Mouse (Mus musculus) MN1 (cell line): ENCODE results near the gene Myo1b.
"Not testable (repeated sequence)": the region's sequence is repeated elsewhere in the genome, so short reads cannot be mapped to it uniquely, and the experiment has no call there.

Experiments
- DNase-seq: peaks from one replicate; pipeline ENCODE4 v3.0.0-alpha.2; 2016; ENCODE audit warnings: low spot score

The Myo1b gene

DNA sequence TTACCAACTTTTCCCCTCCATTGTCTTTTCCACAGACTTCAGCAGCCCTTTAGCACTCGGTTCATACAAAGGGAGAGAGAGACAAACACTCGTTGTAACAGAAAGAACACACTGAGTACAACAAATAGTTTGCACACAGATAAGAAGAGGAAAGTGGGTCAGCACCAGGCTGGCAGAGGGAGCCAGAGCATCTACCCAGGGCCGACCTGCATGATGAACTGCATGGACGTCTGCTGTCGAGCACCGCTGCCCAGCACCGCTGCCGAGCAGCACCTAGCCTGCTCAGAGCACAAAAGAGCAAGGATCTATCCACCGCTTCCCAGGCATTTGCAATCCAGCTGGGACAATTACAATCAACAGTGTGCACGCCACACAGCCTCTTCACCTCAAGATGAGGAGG is 19.9 kb downstream of the Myo1b start:
- DNase-seq: no peak

DNA sequence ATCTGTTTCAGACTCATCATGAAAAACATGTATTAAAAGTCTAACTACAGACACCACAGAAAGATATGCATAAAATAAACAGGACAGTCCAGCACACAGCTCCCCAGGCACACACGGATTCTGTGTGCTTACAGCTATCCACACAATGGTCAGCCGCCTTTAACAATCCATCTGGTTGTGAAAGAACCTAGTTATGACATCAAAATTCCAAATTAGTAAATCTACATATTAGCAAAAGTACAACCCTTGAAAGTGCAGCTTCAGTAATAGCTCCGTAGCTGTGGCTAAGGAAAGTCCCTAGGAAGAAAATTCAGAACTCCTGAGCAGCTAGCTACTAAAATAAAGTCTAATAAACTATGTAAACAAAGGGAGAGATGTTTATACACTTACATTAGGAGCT is 21.1 kb downstream of the Myo1b start:
- no peak for DNase-seq

DNA sequence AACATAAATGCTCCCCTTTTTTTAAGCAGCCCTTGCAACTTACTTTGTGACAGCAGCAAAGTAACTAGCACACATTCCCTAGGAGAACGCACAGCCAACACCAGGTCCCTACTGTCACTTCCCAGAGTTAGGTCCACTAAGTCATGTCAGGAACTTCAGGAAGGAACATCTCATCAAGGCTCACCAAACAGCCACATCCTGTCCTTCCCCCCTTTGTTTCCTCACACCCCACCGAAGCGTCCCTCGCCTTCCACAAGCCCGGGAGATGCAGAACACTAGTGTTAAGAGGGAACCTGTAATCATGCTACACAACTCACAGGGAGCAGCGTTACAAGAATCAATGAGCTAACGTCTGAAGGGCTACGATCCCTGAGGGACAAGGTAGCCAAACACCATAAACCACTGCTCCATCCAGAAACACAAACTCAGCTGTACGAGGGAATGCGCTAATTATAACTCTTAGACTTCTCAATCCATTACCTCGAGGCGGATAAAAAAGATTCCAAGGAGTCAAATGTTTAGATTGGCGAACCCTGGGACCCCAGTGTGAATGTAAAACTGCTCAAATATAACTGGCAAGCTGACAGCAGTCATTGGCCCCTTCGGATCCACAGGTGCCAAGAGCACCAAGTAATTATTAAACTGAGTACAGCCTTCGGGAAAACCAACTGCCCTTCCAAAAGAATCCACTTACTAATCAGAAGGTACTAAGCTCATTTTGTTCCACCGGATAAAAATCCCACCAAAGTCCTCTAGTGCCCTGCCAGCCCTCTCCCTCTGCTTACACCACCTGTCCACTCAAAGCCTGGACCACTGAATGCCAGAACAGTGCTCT is 22.1 kb downstream of the Myo1b start:
- DNase-seq: no peak

DNA sequence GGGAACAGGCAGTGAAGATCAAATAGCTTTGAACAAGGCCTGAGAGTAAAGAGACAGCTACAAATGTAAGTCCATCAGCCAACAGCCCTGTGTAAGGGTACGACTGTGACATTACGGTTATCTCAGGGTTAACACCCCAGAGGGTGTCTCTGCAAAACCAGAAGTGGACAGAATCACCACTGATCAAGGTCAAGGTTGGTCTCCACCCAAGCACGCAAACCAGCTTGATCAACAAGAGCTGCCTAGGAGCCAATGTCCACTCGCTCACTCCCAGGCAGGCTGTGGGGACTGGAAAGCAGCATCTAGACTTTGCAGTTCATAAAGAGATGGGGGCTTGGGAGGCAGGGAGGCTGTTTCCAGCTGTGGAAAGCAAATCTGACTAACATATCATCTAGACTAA is 23.9 kb downstream of the Myo1b start:
- no peak for DNase-seq

DNA sequence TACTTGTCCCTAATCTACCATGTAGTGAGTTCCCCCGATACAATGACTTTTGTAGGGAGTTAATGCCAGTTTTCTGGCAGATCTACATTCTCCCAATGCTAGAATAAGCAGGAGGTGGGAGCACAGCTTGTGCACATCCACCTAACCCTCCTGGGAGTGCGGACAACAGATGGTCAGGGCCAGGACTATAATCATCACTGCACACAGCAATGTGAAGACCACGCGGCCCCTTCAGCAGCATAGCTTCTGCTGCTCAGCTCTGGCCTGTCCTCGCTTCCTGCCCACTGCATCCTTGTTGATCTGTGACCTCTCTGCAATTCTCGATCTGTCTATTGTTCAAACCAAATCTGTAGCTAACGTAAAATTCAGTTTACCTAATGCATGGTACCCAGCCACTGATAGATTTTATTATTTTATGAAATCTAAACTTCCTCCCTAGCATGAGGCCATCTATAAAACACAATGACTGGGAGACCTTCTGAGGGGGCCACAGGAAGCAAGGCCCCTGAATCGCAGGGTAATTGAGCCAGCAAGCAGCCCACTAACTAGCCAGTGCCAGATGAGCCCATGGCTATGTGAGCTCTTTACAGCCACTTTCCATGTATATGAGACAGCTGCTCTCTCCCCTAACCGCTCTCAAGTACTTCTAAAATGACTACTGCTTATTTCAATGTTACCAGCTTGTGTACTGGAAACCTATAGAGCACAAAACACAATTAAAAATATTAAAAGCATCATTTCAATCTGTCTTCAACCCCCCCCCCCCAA is 27.6 kb downstream of the Myo1b start:
- no peak for DNase-seq

DNA sequence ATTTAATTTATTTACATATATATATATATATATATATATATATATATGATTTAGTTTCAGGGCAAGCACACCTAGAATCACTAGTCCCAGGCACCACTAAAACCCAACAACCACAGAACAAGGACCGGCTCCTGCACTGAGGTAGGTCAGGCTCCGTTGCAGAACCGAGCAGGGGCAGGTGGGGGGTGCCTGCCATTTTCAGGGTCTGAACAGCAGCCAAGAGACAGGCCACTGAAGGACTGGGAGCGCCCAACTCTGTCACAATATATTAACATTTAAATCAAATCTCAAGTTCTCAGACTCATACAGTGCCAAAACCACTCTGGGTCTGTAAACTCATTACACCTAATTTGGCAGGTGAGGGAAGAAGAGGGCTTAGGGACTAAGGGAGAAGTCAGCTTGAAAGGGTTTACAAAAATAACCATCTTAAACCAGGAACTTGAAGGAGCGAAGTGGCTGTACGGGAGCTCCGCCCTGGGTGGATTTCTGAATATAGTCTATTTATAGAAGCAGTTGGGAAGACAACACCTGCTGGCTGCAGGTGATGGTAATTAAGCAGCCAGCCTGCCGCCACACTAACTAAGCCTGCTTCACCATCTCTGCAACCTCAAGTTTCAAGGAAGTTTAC is 30.4 kb downstream of the Myo1b start:
- DNase-seq: no peak

DNA sequence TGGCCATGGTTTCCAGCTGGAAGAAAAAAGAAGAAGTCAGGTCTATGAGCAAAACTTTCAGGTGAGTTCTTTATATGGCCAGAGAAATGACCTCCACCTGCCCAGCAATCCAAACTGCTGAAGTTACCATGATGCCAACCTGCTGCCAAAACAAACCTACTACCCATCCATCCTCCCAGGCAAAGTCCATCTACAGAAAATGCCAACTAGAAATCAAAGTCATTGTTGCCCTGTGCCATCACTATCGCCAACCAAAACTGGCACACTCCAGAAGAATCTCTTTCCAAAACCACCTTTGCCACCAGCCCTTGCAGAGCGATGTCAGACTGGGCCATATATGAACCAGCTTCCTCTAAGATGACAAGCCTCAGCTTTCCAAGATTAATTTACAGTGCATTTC is 32.7 kb downstream of the Myo1b start:
- DNase-seq: no peak

DNA sequence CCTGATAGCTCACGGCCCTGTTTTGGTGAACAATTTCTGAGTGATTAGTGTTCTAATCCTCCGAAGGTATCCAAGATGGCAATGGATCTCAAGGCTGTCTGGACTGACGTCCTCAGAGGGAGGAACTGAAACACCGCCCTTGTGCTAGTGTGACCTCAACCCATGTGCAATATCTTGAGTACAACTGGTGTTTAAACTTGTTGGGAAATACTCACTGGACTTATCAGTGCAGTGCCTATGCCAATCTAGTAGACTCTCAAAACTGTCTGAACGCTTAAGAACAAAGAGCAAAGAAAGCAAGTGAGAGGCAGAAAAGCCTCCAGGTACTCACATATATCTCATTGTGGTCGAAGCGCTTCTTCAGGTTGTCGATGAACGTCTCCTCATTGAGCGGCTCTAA is 33.1 kb downstream of the Myo1b start:
- no peak for DNase-seq

DNA sequence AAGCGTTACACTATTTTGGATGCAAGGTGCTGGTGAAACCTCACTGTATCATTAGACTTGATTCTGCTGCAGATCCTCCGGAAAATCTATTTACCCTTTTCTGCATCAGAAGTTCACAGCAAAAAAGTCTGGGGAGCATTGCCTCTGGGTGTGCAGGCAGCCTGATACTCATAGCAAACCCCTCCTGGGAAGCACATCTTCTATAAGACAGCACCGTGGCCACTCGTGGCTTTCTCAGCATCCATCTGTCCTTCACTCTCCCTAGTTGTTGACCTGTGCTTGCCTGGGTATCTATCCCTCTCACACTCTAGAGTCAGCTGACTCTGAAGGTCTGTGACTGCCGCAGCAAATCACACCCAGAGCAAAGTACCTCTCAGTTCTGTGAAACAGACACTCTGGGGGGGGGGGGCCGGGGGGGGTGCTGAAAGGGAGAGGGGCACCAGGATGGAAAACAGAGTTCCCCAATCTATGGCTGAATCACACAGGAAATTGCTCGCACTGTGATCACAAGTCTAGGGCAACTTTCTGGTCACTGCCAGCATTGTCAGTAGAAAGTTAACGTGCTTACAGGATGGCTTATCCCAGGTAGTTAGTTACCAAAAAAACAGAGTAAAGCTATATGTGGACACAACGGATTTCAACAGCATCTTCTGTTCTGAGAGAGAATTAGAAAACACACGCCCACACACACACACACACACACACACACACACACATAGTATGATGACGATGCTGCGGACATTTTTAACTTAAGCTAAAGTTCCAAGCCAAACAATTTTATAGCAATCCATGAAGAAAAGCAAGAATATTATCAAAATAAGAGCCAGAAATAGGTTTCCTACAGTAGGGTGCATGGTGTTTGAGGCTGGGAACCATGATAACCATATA is 35.7 kb downstream of the Myo1b start:
- DNase-seq: no peak

DNA sequence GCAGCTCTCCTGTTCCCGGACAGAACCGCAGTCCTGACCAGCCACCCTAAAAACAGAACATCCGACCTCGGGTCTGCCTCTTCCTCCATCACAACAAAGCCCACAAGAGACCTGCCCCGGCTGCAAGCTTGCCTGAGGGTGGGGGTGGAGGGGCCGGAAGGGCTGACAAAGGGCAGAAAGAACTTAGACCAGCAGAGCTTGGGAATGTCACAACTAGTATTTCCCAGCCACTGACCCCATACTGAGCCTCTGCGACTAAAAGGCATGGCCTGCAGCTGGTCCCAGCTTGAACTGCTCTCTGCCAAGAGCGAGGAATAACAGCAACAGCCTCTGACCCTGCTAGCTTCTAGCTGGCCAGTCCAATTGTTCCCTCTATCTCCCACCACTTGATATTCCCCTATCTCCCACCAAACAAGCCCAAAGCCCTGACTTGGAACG is 36.5 kb downstream of the Myo1b start:
- no peak for DNase-seq

DNA sequence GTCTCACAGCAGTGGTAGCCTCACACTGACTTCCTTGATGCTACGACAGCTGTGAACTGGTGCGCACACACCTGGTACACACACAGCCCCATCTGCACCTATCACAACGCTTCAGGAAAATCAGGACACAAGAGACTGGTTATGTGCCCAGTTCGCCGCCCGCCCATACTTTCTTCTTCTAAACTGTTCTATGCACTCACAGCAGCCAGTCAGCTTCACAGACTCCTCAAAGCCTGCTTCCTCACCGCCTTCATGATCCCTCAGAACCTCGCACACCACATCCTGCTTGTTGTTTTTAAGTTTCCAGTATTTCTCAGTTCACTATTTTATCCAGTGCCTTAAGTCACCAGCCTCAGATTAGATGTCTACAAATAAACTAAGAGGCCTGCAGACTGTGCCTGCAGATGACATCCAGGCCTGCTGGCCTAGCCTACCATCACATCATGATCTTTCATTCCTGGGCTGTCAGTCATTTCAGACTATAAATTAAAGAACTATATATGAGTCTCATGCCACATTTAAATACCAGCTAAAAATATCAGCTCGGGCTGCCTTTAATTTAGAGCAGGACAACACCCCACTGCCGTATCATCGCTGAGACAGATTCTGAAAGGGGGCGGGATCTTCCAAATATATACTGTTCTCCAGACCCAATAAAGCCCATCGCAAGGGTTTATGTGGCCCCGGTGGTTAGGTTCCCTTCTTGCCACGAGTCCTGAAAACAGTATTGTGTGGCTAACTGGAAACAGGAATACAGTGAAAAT is 40.2 kb downstream of the Myo1b start:
- DNase-seq: no peak

DNA sequence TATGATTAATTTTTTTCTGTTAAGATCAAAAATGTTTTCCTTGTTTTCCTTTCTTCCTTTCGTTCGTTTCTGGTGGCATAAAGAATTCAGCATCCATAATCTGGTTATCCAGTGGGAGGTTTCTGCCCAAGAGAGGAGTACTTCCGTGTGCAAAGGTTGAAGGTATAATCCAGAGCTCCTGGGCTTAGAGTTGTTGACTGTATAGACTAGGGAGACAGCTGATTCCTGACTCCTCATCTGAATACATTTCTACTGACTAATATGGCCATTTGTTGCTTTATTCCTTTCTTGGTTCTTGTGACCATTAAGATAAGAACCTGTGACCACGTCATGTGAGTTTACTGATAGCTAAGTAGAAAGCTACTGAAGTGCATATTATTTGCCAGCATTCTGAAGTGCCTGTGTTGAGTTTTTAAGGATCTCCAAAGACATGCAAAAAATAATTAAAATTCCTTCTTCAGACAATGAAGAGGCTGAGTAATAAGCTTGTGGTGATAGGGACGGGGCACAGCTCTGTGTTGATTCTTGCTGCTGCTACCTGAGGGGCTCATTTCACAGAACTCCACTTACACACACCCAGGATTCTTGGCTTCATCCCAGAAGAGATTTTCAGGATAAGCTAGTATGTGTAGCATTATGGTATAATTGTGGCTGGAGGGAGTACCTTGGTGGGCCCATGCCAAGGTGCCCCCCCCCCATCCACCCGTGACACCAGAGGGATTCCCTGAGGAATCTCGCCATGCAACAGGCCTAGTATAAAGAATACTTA is 43.2 kb downstream of the Myo1b start:
- no peak for DNase-seq

DNA sequence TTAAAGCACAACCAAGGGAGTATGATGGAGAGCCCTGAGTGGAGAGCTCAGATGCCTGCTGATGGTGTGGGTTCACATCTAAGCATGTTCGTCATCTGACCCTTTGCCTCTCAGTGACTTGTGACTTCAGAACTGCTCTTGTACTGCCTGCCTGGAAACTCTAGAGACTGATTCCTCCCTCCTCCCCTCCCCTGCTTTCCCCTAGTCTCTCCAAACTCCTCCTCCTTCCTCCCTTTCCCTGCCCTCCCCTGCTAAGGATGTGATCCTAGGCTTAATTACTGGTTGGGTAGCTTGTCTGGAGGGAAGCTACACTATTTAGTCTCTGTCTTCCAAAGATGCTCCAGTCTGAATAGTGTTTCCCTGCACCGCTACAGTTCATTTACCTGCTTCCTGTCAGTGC is 44.6 kb downstream of the Myo1b start:
- DNase-seq: not testable (repeated sequence)

DNA sequence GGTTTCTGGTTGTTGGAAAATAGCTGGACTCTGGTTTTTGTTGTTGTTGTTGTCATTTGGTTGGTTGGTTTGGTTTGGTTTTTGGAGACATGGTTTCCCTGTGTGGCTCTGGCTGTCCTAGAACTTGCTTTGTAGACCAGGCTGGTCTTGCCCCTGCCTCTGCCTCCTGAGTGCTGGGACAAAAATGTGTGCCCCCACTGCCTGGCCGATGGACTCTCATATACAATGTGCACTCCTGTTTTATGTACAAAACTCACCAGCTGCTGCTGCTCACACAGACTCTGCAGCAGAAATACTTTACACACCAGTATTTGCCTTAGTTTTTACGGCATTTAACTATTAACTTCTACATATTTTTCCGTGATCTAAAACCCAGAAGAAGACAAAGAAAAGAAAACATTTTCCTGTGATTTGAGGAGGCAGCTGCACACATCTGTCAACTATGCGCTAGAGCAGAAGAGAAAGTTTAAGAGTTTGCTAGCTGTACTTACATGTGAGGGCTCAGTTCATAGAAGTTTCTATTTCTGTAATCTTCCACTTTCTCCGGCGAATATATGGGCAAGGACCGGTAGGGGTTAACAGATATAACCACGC is 52.9 kb downstream of the Myo1b start:
- DNase-seq: no peak

DNA sequence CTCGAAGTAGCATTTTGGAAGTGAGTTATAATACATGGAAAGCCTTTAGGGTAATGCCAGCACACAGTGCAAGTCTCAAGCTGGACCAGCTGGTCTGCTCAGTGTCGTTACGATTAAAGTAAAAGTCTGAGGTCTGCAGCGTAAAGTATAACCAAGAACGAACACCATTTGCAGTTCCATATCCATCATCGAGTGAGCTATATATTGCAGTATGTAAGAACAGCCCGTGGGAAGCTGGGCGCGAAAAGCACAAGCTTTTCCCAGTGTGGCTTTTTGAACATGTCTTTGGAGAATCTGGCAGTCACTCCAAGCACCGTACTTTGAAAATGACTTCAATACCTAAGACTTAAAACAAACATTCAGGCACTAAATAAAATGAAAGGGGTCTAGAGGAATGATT is 55.0 kb downstream of the Myo1b start:
- no peak for DNase-seq

DNA sequence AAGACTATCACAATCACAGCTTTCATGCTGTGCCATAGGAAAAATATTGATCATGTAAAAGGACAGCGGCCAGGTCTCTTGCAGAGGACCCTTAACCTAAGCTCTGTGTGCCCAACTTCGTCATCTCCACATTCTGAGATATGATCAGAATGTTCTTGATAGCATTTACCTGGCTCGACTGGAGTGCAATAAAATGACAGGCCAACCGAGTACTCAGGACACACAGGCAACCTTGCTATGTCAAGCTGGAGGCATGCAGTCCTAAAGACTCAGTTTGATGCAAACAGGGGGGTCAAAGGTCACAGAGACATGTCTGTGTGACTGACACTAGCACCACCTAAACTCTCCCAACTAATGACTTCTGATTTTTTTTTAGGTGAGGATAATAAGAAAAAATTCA is 58.9 kb downstream of the Myo1b start:
- DNase-seq: no peak

DNA sequence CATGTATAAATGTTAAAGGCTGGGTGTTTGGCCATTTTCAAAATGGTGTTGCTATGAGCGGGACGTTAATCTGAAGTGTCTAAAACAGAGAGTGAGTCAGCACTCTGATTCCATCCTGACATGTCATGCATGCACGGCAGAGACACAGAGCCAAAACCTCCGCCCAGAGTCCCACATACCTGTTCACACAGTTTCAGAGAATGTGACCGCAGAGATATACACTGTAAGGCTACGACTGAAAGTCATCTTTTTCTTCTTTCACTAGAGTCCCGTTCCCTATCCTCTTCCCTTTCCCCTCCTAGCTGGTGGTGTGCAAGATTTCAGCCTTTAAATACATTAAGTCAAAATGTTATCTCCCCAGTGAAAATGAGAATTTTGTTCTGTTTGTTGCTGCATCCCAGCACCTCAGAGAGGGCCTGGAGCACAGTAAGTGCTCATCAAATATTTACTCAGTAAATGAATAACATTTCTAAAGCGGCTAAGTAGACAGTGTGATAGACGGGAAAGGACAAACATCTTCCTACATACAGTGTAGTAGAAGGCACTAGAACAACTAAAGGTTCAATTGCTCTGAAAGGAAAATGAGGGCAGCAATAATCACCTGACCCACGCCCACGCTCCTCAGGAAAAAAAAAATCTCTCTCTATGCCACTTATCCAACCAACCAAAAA is 59.5 kb downstream of the Myo1b start:
- DNase-seq: no peak

DNA sequence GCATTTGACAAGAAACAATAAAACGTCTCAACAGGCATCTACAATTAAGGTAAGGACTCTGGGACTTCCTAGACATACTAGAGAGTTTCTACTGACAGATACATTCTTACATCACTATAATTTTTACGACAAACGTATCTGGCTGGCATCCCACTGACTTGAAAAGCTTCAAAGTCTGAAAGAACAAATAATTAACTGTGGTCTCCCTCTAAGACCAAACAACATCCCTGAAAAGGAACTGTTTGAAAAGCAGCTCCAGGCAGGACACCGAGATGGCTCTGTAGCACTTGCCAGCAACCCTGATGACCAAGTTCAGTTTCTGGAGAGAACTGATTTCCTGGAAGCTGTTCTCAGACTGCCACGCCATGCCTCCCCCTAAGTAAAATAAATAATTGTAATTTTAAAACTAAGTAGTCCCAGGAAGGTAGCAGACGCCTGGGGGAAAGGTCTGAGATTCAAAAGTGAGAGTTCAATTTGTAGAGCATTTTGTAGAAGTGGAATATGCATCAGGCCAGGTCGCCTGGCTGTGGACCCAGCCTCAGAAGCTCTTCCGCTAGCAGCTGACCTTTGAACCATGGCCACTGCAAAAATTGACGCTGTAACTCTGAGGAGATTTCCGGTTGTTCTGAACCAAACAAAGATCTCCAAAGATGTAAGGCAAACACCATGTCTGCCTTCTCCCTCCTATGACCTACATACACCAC is 60.2 kb downstream of the Myo1b start:
- DNase-seq: no peak

DNA sequence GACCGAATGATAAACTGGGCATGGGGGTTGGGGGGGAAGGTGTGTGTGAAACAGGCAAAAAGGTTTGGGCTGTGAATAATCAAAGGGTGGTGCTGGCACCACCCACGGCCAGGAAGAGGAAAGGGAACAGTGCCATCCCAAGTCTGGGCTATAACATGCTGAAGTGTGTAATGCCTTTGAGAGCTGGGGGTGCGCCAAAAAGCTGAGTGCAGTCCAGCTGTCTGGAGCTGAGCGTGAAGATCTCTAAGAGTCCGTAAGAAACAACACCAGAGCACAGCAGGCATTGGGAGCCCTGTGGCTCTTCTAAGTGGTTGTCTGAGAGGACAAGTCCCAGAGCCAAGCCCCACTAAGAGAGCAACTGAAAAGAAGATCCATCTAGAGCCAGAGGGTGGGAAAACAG is 63.6 kb downstream of the Myo1b start:
- no peak for DNase-seq
